Mouse (Mus musculus): ENCODE results near the gene Pmch. TPM values are rescaled to one million over a fixed set of nuclear protein-coding genes. Genes with fewer than 3 reads are reported as not detected.

Gene Pmch
- polyA plus RNA-seq, 1 experiment, result not detected

DNA sequence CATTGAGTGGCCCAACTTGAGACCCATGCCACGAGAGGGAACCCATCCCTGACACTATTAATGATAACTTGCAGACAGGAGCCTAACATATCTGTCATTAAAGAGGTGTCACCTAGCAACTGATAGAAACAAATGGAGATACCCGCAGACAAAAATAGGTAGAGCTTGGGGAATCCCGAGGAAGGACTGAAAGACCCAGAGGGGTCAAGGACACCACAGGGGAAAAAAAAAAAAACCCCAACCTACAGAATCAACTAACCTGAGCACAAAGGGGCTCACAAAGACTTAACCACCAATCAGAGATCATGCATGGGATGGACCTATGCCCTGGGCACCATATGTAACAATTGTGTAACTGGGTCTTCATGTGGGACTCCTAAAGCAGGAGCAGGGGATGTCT is 23.5 kb upstream of the Pmch start:
- no peak for TF ChIP-seq POLR2A (IDR thresholded peaks at IDR 0.05; ENCODE audit: control insufficient read depth, low read depth, low read length)
- TF ChIP-seq CTCF (IDR thresholded peaks at IDR 0.05; ENCODE audit: control insufficient read depth, insufficient read depth, insufficient replicate concordance, low read depth, low read length), result no peak
- no peaks in the 10 kb centered on the region for H3K36me3 ChIP-seq (ENCODE audit: control insufficient read depth, insufficient read depth, low read length)
- no peaks in the 10 kb centered on the region for H3K4me1 ChIP-seq (ENCODE audit: control insufficient read depth, insufficient read depth, low read length)
- no peak overlapping the region for H3K27ac ChIP-seq (ENCODE audit: control insufficient read depth, insufficient read depth, low read depth, low read length)
- H3K27me3 ChIP-seq (ENCODE audit: control insufficient read depth, insufficient read depth, low read length), result no peaks in the 10 kb centered on the region
- H3K4me3 ChIP-seq (ENCODE audit: control insufficient read depth, low read depth, low read length), result no peak overlapping the region

DNA sequence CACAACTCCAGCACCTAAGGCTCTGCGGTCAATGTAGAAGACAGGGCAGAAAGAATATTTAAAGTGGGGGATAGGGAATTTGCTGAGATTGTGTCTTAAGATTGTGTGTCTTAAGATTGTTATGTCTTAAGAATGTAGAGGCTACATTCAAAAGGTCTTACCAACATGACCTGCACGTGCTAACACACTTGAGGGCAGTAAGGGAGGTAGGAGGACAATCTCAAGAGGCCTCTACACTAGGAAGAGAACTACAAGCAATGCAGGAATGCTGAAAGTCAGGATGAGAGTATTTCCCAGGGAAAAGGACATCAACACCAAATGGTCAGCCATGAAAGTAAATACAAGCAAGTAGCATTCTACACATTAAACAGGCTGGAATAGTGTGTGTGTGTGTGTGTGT is 15.3 kb downstream of the Pmch start:
- H3K36me3 ChIP-seq (ENCODE audit: control insufficient read depth, insufficient read depth, low read length), result peaks cover 1% of the 10 kb centered on the region; the same call in 1 of the 2 replicates
- TF ChIP-seq CTCF (IDR thresholded peaks at IDR 0.05; ENCODE audit: control insufficient read depth, insufficient read depth, insufficient replicate concordance, low read depth, low read length) (no peak), POLR2A (IDR thresholded peaks at IDR 0.05; ENCODE audit: control insufficient read depth, low read depth, low read length) (no peak)
- no peak overlapping the region for H3K27ac ChIP-seq (ENCODE audit: control insufficient read depth, insufficient read depth, low read depth, low read length)
- no peaks in the 10 kb centered on the region for H3K4me1 ChIP-seq (ENCODE audit: control insufficient read depth, insufficient read depth, low read length)
- no peaks in the 10 kb centered on the region for H3K27me3 ChIP-seq (ENCODE audit: control insufficient read depth, insufficient read depth, low read length)
- no peak overlapping the region for H3K4me3 ChIP-seq (ENCODE audit: control insufficient read depth, low read depth, low read length)

DNA sequence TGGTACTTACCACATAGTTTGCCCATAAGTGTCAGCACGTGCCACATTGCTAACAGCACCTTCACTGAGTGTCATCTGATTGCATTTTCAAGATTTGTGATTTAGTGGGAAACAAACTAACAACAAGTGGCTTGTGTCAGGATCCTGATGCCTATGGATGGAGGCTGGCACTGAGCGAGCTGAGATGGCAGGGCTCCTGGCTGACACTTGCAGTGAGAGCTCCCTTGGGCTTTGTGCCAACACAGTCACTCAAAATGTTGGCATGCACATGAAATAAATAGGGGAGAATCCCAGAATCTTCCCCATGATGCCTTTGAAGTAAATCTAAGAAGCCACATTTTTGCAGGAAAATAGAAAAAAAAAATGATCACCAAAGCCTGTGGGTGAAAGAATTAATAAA is 22.4 kb downstream of the Pmch start:
- no peak overlapping the region for H3K4me3 ChIP-seq (ENCODE audit: control insufficient read depth, low read depth, low read length)
- peaks cover 1% of the 10 kb centered on the region; the same call in 1 of the 2 replicates for H3K36me3 ChIP-seq (ENCODE audit: control insufficient read depth, insufficient read depth, low read length)
- no peaks in the 10 kb centered on the region for H3K27me3 ChIP-seq (ENCODE audit: control insufficient read depth, insufficient read depth, low read length)
- no peaks in the 10 kb centered on the region for H3K4me1 ChIP-seq (ENCODE audit: control insufficient read depth, insufficient read depth, low read length)
- TF ChIP-seq POLR2A (IDR thresholded peaks at IDR 0.05; ENCODE audit: control insufficient read depth, low read depth, low read length) (no peak), CTCF (IDR thresholded peaks at IDR 0.05; ENCODE audit: control insufficient read depth, insufficient read depth, insufficient replicate concordance, low read depth, low read length) (no peak)
- no peak overlapping the region for H3K27ac ChIP-seq (ENCODE audit: control insufficient read depth, insufficient read depth, low read depth, low read length)

DNA sequence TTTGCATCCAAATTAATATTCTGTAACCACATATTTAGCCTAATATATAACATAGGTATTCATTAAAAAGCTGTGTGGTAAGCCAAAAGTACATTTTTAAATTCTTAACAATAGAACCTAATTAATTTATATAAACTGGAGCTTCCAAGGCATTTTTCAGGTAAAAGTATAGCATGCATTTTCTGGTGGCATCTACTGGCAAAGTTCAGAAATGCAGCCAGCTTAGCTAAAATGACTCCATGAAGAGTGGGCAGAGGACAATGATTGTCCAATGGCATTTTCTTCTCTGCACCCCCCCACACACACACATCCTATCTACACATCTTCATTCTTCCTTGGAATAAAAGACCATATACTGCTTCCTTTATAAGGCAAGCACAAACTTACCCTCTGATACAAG is 28.8 kb downstream of the Pmch start:
- TF ChIP-seq CTCF (IDR thresholded peaks at IDR 0.05; ENCODE audit: control insufficient read depth, insufficient read depth, insufficient replicate concordance, low read depth, low read length), result no peak
- no peak for TF ChIP-seq POLR2A (IDR thresholded peaks at IDR 0.05; ENCODE audit: control insufficient read depth, low read depth, low read length)
- Histone ChIP-seq H3K27ac (ENCODE audit: control insufficient read depth, insufficient read depth, low read depth, low read length) (no peak overlapping the region), H3K27me3 (ENCODE audit: control insufficient read depth, insufficient read depth, low read length) (no peaks in the 10 kb centered on the region), H3K36me3 (ENCODE audit: control insufficient read depth, insufficient read depth, low read length) (no peaks in the 10 kb centered on the region), H3K4me1 (ENCODE audit: control insufficient read depth, insufficient read depth, low read length) (no peaks in the 10 kb centered on the region), H3K4me3 (ENCODE audit: control insufficient read depth, low read depth, low read length) (no peak overlapping the region)

DNA sequence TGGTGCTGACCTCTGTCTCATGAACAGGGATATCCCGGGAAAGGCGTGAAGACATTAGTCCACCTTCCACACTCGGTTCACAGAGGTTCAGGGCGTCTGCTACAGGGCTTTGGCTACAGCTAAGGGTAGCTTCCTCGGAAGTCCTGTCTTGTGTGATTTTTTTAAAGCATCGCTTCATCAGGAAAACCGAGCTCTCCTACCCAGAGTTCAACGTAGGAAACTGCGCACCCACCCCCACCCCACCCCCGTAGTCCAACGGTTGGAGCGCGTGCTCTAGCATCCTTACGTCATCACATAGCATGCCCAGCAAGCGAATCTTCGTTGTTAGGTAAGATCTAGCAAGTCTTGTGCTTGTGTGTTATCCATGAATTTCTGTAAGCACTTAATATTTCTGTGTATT is 44.8 kb downstream of the Pmch start:
- TF ChIP-seq CTCF (IDR thresholded peaks at IDR 0.05; ENCODE audit: control insufficient read depth, insufficient read depth, insufficient replicate concordance, low read depth, low read length), result no peak
- peak; percentile 84 for TF ChIP-seq POLR2A (IDR thresholded peaks at IDR 0.05; ENCODE audit: control insufficient read depth, low read depth, low read length)
- H3K27ac ChIP-seq (ENCODE audit: control insufficient read depth, insufficient read depth, low read depth, low read length), result peak overlapping the region; percentile 100
- H3K36me3 ChIP-seq (ENCODE audit: control insufficient read depth, insufficient read depth, low read length), result no peaks in the 10 kb centered on the region

More for the DNA sequence above, 44.8 kb downstream of the Pmch start:
- H3K27me3 ChIP-seq (ENCODE audit: control insufficient read depth, insufficient read depth, low read length), result no peaks in the 10 kb centered on the region
- peak overlapping the region; percentile 92 for H3K4me3 ChIP-seq (ENCODE audit: control insufficient read depth, low read depth, low read length)
- H3K4me1 ChIP-seq (ENCODE audit: control insufficient read depth, insufficient read depth, low read length), result peaks cover 7% of the 10 kb centered on the region

Other genes starting within 250 kb of the Pmch start
- 7.0 and 8.9 TPM in 2 replicates for gene Igf1, start 232.8 kb upstream of the Pmch start, polyA plus RNA-seq (2012; rRNA removed)
- 4.7 TPM in 2 replicates for gene Parpbp, start 55.9 kb downstream of the Pmch start, polyA plus RNA-seq (2012; rRNA removed)
- gene Nup37, start 55.9 kb downstream of the Pmch start, polyA plus RNA-seq (2012; rRNA removed), result 13.7 and 14.8 TPM in 2 replicates
- 31.1 and 33.7 TPM in 2 replicates for gene Washc3, start 110.0 kb downstream of the Pmch start, polyA plus RNA-seq (2012; rRNA removed)

Measured in testis, adult 2 months (tissue).